Mouse (Mus musculus) cortical plate, adult 2 months (tissue): ENCODE results near the gene Ccdc194. TPM values are rescaled to one million over a fixed set of nuclear protein-coding genes. Genes with fewer than 3 reads are reported as not detected.

Source experiments
- H3K27ac ChIP-seq: fragments of 200-500 bp; 2 replicates; pipeline ENCODE4 v1.5.1; 2012; ENCODE audit warnings: low read length, control low read depth, inconsistent platforms; ENCODE audit not compliant: insufficient read depth
- H3K4me1 ChIP-seq: fragments of 200-500 bp; 2 replicates; pipeline ENCODE4 v1.6.1; 2011; ENCODE audit warnings: low read length; ENCODE audit not compliant: control insufficient read depth, insufficient read depth
- H3K4me3 ChIP-seq: fragments of 200-500 bp; 2 replicates; pipeline ENCODE4 v1.5.1; 2011; ENCODE audit warnings: mild to moderate bottlenecking, low read length, control low read depth; ENCODE audit not compliant: insufficient read depth
- CTCF ChIP-seq: fragments of 200-500 bp; IDR thresholded peaks from 2 replicates; pipeline ENCODE4 v1.5.1; 2011; ENCODE audit warnings: mild to moderate bottlenecking, control low read depth, low read length; ENCODE audit not compliant: insufficient read depth; ENCODE audit errors: extremely low read depth
- POLR2A ChIP-seq: fragments of 200-500 bp; IDR thresholded peaks from 2 replicates; pipeline ENCODE4 v1.6.1; 2011; ENCODE audit warnings: mild to moderate bottlenecking, low read length, control low read depth; ENCODE audit not compliant: insufficient read depth; ENCODE audit errors: extremely low read depth
- polyA plus RNA-seq: library from polyadenylated mRNA; depleted of rRNA; stranded (reverse); fragments of >200 nt; gene quantifications from 2 replicates; pipeline ENCODE4 v1.2.3, GENCODE M21; 2012

Gene Ccdc194
- polyA plus RNA-seq, 1 experiment = not detected

DNA sequence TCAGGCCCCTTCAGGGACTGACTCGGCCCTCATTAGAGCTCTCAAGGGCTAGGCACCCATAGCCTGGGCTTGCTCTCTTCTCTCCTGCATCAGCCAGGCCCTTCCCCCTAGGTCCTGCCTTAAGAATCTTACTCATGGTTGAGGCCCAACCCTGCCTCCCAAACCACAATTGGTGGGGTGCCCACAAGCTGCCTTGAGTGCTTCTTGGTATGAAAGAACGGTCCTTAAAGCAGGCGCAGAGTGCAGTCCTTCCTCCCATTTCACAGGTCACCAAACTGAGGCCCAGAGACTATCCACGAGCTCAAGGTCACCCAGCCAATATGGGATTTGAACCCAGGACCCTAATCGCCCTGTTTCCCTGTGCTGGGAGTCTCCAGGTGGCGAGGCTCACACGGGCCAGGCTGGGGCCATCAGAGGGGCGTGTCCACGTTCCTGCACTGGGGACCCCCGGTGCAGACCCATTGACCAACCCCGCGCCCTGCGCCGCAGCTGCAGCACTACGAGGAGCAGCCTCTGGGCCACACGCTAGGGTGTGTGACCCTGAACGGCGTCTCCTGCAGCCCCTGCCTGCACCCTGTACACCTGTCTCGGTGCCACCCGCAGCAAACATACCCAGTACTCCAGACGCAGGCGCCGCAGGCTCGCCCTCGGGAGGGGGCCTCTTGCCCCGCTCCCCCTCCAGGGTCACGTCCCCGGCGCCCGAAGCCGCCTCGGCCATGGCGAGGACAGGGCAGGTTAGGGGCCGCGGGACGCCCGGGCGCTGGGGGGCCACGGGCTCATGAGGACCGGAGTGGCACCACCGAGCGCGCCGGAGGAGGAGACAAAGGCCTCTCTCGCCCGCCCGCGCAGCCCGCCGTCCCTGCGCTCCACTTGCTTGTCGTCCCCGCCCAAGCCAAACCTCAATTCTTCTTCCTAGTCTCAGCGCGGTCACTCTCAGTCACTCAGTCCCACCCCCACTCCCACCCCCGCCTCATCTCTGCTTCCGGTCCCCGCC, 40.1 kb downstream of the Ccdc194 start, which contains the start of gene Ano8:
Gene Ano8 (minus strand): TSS at position 822 of the 994 bp plus-strand sequence.
- TF ChIP-seq CTCF (no peak), POLR2A (peak; percentile 47; the same call in 1 of the 2 replicates)
- Histone ChIP-seq H3K4me3 (peak within 1 kb of the TSS; percentile 88), H3K4me1 (peaks cover 5% of the 10 kb centered on the region; the same call in 1 of the 2 replicates), H3K27ac (peak within 1 kb of the TSS; percentile 88; the same call in 1 of the 2 replicates)

- TF ChIP-seq POLR2A (no peak), CTCF (no peak)
- Histone ChIP-seq H3K4me1 (peaks cover 5% of the 10 kb centered on the region; the same call in 1 of the 2 replicates), H3K4me3 (peak overlapping the region; percentile 88; the same call in 1 of the 2 replicates), H3K27ac (no peak overlapping the region)
Observed at GRCm38 (mm10) chr8:71484736-71485135, 40.8 kb downstream of the Ccdc194 start.

DNA sequence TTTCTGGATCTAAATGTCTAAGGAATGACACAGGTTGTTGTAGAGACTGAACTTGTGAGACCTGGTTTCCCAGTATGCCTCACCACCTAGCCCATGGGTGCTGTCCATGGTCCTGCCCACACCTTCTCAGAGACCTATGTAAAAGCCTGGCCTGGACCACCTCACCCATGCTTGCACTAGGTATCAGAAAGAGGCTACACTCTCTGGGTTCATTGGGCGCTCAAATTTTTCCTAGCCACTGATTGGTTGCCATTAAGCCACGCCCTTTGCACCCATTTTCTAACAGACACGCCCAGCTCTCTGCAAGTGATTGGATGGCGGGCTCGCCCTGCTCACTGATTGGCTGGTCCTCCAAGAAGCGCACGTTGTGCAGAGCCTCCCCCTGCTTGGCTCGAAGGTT, 41.6 kb downstream of the Ccdc194 start:
- Histone ChIP-seq H3K4me1 (no peaks in the 10 kb centered on the region), H3K27ac (no peak overlapping the region), H3K4me3 (no peak overlapping the region)
- TF ChIP-seq CTCF (no peak), POLR2A (no peak)

GRCm38 (mm10) chr8:71478943-71479342, 46.6 kb downstream of the Ccdc194 start:
- Histone ChIP-seq H3K4me3 (no peak overlapping the region), H3K4me1 (no peaks in the 10 kb centered on the region), H3K27ac (no peak overlapping the region)
- no peak for TF ChIP-seq CTCF
- TF ChIP-seq POLR2A = no peak

- Histone ChIP-seq H3K27ac (no peak overlapping the region), H3K4me1 (no peaks in the 10 kb centered on the region), H3K4me3 (no peak overlapping the region; the same call in 1 of the 2 replicates)
- TF ChIP-seq POLR2A (no peak), CTCF (peak; percentile 41; the same call in 1 of the 2 replicates)
Observed at GRCm38 (mm10) chr8:71477196-71477845, 48.2 kb downstream of the Ccdc194 start.

DNA sequence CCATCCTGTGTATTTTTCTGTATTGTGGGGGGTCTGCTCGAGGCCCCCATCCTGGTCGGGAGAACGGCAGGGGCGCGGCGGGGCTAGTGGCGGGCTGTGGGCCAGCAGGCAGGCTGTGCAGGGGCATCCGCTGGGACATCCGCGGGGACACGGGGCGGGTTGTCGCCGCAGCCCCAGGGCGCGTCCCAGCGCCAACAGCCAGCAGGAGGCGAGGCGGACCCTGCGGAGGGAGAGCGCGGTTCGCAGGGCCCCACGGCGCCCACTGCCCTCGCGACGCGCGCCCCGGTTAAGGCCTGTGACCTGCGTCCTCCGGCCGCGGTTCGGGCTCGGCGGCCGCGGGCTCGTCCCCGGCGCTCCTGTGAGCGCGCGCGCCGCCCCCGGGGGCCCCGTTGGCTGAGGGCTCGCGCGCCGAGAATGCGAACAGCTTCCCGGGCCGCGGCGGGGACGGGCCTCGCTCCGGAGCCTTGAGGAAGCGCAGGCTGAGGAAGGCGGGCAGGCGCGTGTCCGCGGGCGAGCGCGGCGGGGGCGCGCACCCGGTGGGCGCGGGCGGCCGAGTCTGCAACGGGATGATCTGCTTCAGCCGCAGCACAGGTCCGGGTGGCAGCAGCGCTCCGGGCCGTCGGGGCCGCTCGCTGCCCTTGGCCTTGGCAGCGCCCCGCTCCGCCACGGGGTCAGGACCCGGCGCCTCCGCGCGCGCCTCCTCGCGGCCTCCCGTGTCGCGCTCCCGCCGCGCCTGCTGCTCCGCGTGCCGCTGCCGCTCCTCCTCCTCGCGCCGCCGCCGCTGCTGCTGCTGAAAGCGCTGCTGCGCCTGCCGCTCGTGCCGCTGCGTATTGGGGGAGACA, 49.2 kb downstream of the Ccdc194 start:
- TF ChIP-seq CTCF (no peak), POLR2A (no peak)
- Histone ChIP-seq H3K27ac (peak overlapping the region; percentile 97), H3K4me3 (peak overlapping the region; percentile 41), H3K4me1 (no peaks in the 10 kb centered on the region)

GRCm38 (mm10) chr8:71475702-71476075, 49.8 kb downstream of the Ccdc194 start:
- no peaks in the 10 kb centered on the region for H3K4me1 ChIP-seq
- peak overlapping the region; percentile 41; the same call in 1 of the 2 replicates for H3K4me3 ChIP-seq
- no peak for TF ChIP-seq CTCF
- TF ChIP-seq POLR2A = no peak
- H3K27ac ChIP-seq = 0 out of 2 replicates have a peak overlapping the region, but pooled peaks have one; percentile 97

- H3K4me3 ChIP-seq = no peak overlapping the region
- peaks cover 2% of the 10 kb centered on the region; the same call in 1 of the 2 replicates for H3K4me1 ChIP-seq
- H3K27ac ChIP-seq = no peak overlapping the region
- TF ChIP-seq CTCF (no peak), POLR2A (0 out of 2 replicates have a peak, but pooled peaks have one; percentile 14)
Observed at GRCm38 (mm10) chr8:71474785-71475701, 50.5 kb downstream of the Ccdc194 start.
